Mouse (Mus musculus) stomach, postnatal 0 days (tissue): Measurements from ENCODE around the gene Btbd19. TPM values are rescaled to one million over a fixed set of nuclear protein-coding genes. Genes with fewer than 3 reads are reported as not detected.

ENCODE experiments used
- ATAC-seq: fragments of 200-750 bp; cut with Nextera tagmentation; 2 replicates; pipeline ENCODE4 v1.8.0; 2017; ENCODE audit not compliant: low FRiP score, low TSS enrichment
- DNase-seq: peaks from one replicate; pipeline ENCODE4 v3.0.0-alpha.2; 2016; ENCODE audit warnings: low spot score
- H3K27ac ChIP-seq: fragments of 300-500 bp; sonication (generic); replicated peaks from 2 replicates; pipeline ENCODE4 v1.5.1; 2014; ENCODE audit warnings: mild to moderate bottlenecking, control low read depth
- H3K27me3 ChIP-seq: fragments of 300-500 bp; sonication (generic); 2 replicates; pipeline ENCODE4 v1.6.1; 2014; ENCODE audit warnings: low read length; ENCODE audit not compliant: control insufficient read depth, insufficient read depth
- H3K36me3 ChIP-seq: fragments of 300-500 bp; sonication (generic); 2 replicates; pipeline ENCODE4 v1.6.1; 2014; ENCODE audit warnings: low read length, mixed read lengths; ENCODE audit not compliant: control insufficient read depth, insufficient read depth
- H3K4me1 ChIP-seq: fragments of 300-500 bp; sonication (generic); replicated peaks from 2 replicates; pipeline ENCODE4 v1.6.1; 2014; ENCODE audit warnings: antibody characterized with exemption; ENCODE audit not compliant: control insufficient read depth, insufficient read depth
- H3K4me2 ChIP-seq: fragments of 300-500 bp; sonication (generic); replicated peaks from 2 replicates; pipeline ENCODE4 v1.6.1; 2014; ENCODE audit warnings: low read depth, mild to moderate bottlenecking, control low read depth, moderate library complexity
- H3K4me3 ChIP-seq: fragments of 300-500 bp; sonication (generic); 2 replicates; pipeline ENCODE4 v1.5.1; 2014; ENCODE audit warnings: low read depth, low read length, control low read depth
- H3K9ac ChIP-seq: fragments of 300-500 bp; sonication (generic); 2 replicates; pipeline ENCODE4 v1.6.1; 2014; ENCODE audit warnings: mild to moderate bottlenecking, low read length, control low read depth, mixed read lengths
- H3K9me3 ChIP-seq: fragments of 300-500 bp; sonication (generic); 2 replicates; pipeline ENCODE4 v1.6.1; 2016; ENCODE audit warnings: low read length; ENCODE audit not compliant: control insufficient read depth
- CTCF ChIP-seq: IDR thresholded peaks from 2 replicates; pipeline ENCODE4 v1.5.1; 2016; ENCODE audit warnings: antibody characterized with exemption, low read depth, mild to moderate bottlenecking, moderate library complexity
- EP300 ChIP-seq: optimal IDR thresholded peaks from 2 replicates; pipeline ENCODE3; 2016; ENCODE audit warnings: antibody characterized with exemption
- WGBS: fragments of 180-500 bp; shearing (Covaris S2); extraction: QIAGEN DNeasy Blood & Tissue Kit; methylation state at CpG from one replicate; pipeline ENCODE4 v1.1.7; 2014; 5-methylcytosine and 5-hydroxymethylcytosine counted together
- polyA plus RNA-seq: library from polyadenylated mRNA; unstranded; fragments of >200 nt; fragmentation: Nextera tagmentation; extraction: Ambion mirVana; gene quantifications from 2 replicates; pipeline ENCODE4 v1.2.1, GENCODE M21; 2015

Gene Btbd19
- polyA plus RNA-seq, 1 experiment from 2014 or later = 5.7 TPM

- DNase-seq (no peak), ATAC-seq (no peak)
- Histone ChIP-seq H3K36me3 (no peaks in the 10 kb centered on the region), H3K9me3 (no peaks in the 10 kb centered on the region), H3K4me2 (no peak overlapping the region), H3K27ac (peak overlapping the region; percentile 58), H3K4me1 (peaks cover 15% of the 10 kb centered on the region), H3K4me3 (no peak overlapping the region), H3K9ac (no peak overlapping the region), H3K27me3 (no peaks in the 10 kb centered on the region)
- WGBS = 55% methylated on average over 4 of the region's 4 CpGs
- no peak for TF ChIP-seq EP300
- TF ChIP-seq CTCF = no peak
Measured at GRCm38 (mm10) chr4:117122209-117122608, 3.3 kb downstream of the Btbd19 start.

- WGBS = under 1% methylated on average over 69 of the region's 69 CpGs
- ATAC-seq = peak; percentile 92
- H3K27me3 ChIP-seq = no peaks in the 10 kb centered on the region
- H3K4me3 ChIP-seq = peak overlapping the region; percentile 68
- peak overlapping the region; percentile 76 for H3K9ac ChIP-seq
- H3K4me1 ChIP-seq = peaks cover 9% of the 10 kb centered on the region
- H3K36me3 ChIP-seq = no peaks in the 10 kb centered on the region
- H3K4me2 ChIP-seq = peak overlapping the region; percentile 99
- peak; percentile 94 for DNase-seq
- no peaks in the 10 kb centered on the region for H3K9me3 ChIP-seq
- peak overlapping the region; percentile 92 for H3K27ac ChIP-seq
- peak; percentile 94 for TF ChIP-seq CTCF
- TF ChIP-seq EP300 = no peak
Measured at GRCm38 (mm10) chr4:117120445-117121414, 4.8 kb downstream of the Btbd19 start.

GRCm38 (mm10) chr4:117120052-117120444 lies 5.5 kb downstream of the Btbd19 start:
- no peak; the same call in 1 of the 2 replicates for ATAC-seq
- DNase-seq = no peak
- WGBS = 3% methylated on average over 10 of the region's 10 CpGs
- peak overlapping the region; percentile 99 for H3K4me2 ChIP-seq
- no peaks in the 10 kb centered on the region for H3K27me3 ChIP-seq
- no peaks in the 10 kb centered on the region for H3K9me3 ChIP-seq
- H3K36me3 ChIP-seq = no peaks in the 10 kb centered on the region
- no peak for TF ChIP-seq EP300
- TF ChIP-seq CTCF = no peak
- H3K27ac ChIP-seq = peak overlapping the region; percentile 92
- peak overlapping the region; percentile 60 for H3K9ac ChIP-seq
- peaks cover 3% of the 10 kb centered on the region for H3K4me1 ChIP-seq
- H3K4me3 ChIP-seq = peak overlapping the region; percentile 68

GRCm38 (mm10) chr4:117119636-117120035 lies 5.9 kb downstream of the Btbd19 start:
- H3K4me2 ChIP-seq = peak overlapping the region; percentile 99
- H3K9me3 ChIP-seq = no peaks in the 10 kb centered on the region
- no peak for TF ChIP-seq EP300
- no peak for TF ChIP-seq CTCF
- peaks cover 2% of the 10 kb centered on the region for H3K4me1 ChIP-seq
- H3K27ac ChIP-seq = peak overlapping the region; percentile 92
- ATAC-seq = no peak
- H3K9ac ChIP-seq = peak overlapping the region; percentile 60; the same call in 1 of the 2 replicates
- peak overlapping the region; percentile 68 for H3K4me3 ChIP-seq
- H3K27me3 ChIP-seq = no peaks in the 10 kb centered on the region
- WGBS = 77% methylated on average over 5 of the region's 5 CpGs
- H3K36me3 ChIP-seq = no peaks in the 10 kb centered on the region
- no peak for DNase-seq

GRCm38 (mm10) chr4:117117931-117118330 lies 7.6 kb downstream of the Btbd19 start:
- H3K4me2 ChIP-seq = no peak overlapping the region
- DNase-seq (no peak), ATAC-seq (no peak)
- no peaks in the 10 kb centered on the region for H3K36me3 ChIP-seq
- H3K9me3 ChIP-seq = no peaks in the 10 kb centered on the region
- no peaks in the 10 kb centered on the region for H3K27me3 ChIP-seq
- no peak overlapping the region for H3K4me3 ChIP-seq
- no peak overlapping the region for H3K27ac ChIP-seq
- WGBS = 83% methylated on average over 7 of the region's 7 CpGs
- H3K4me1 ChIP-seq = peaks cover 2% of the 10 kb centered on the region
- TF ChIP-seq CTCF = no peak
- TF ChIP-seq EP300 = no peak
- H3K9ac ChIP-seq = no peak overlapping the region

DNA sequence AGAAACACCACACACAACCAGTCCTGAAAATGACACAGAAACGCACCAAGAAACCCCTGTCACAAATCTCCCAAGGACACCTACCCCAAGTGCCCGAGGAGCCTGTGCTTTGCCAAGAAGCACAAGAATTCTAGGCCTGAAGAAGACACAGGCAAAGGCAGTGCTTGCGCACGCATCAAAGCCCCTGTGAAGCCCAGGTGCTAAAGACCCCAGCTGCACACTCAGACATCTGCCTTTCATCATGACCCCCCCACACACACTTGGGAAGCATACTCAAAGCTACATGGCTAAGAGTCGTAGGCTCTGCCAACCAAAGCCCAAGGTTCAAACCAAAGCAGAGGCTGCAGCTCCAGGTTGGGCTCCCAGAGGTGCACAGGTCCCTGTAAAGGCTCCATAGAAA lies 9.9 kb downstream of the Btbd19 start:
- no peak overlapping the region for H3K4me2 ChIP-seq
- H3K9me3 ChIP-seq = no peaks in the 10 kb centered on the region
- WGBS = 86% methylated on average over 5 of the region's 5 CpGs
- H3K27me3 ChIP-seq = no peaks in the 10 kb centered on the region
- no peak for TF ChIP-seq EP300
- no peak for TF ChIP-seq CTCF
- H3K4me3 ChIP-seq = no peak overlapping the region
- no peaks in the 10 kb centered on the region; the same call in 1 of the 2 replicates for H3K4me1 ChIP-seq
- no peak overlapping the region for H3K27ac ChIP-seq
- no peak overlapping the region for H3K9ac ChIP-seq
- H3K36me3 ChIP-seq = no peaks in the 10 kb centered on the region
- DNase-seq (no peak), ATAC-seq (no peak)
